Mouse (Mus musculus): ENCODE data around the gene Gabarap.
A peak's percentile ranks its signal among the peaks of the same experiment; 100 is the strongest.

Gabarap gene

GRCm38 (mm10) chr11:70021264-70022132 is 30.6 kb downstream of the Gabarap start:
- peak; percentile 98 for DNase-seq (ENCODE audit: low spot score)

- no peak for DNase-seq (ENCODE audit: low spot score)
Measured at GRCm38 (mm10) chr11:70023481-70024150, 32.7 kb downstream of the Gabarap start.

GRCm38 (mm10) chr11:70024151-70024514 is 33.2 kb downstream of the Gabarap start:
- no peak for DNase-seq (ENCODE audit: low spot score)

- no peak for DNase-seq (ENCODE audit: low spot score)
Measured at GRCm38 (mm10) chr11:70026689-70027088, 35.7 kb downstream of the Gabarap start.

GRCm38 (mm10) chr11:70027397-70027796 is 36.5 kb downstream of the Gabarap start:
- DNase-seq (ENCODE audit: low spot score), result no peak

GRCm38 (mm10) chr11:70028401-70029129 is 37.6 kb downstream of the Gabarap start:
- no peak for DNase-seq (ENCODE audit: low spot score)

- DNase-seq (ENCODE audit: low spot score), result no peak
Measured at GRCm38 (mm10) chr11:70029130-70029801, 38.3 kb downstream of the Gabarap start.

- no peak for DNase-seq (ENCODE audit: low spot score)
Measured at GRCm38 (mm10) chr11:70029829-70030550, 39.0 kb downstream of the Gabarap start.

- no peak for DNase-seq (ENCODE audit: low spot score)
Measured at GRCm38 (mm10) chr11:70030651-70031320, 39.8 kb downstream of the Gabarap start.

GRCm38 (mm10) chr11:70031321-70031670 is 40.4 kb downstream of the Gabarap start:
- DNase-seq (ENCODE audit: low spot score), result no peak

- no peak for DNase-seq (ENCODE audit: low spot score)
Measured at GRCm38 (mm10) chr11:70038174-70038573, 47.2 kb downstream of the Gabarap start.

- no peak for DNase-seq (ENCODE audit: low spot score)
Measured at GRCm38 (mm10) chr11:70039631-70040030, 48.7 kb downstream of the Gabarap start.

GRCm38 (mm10) chr11:70040184-70040583 is 49.2 kb downstream of the Gabarap start:
- DNase-seq (ENCODE audit: low spot score), result no peak

- no peak for DNase-seq (ENCODE audit: low spot score)
Measured at GRCm38 (mm10) chr11:70042309-70043085, 51.6 kb downstream of the Gabarap start.

- DNase-seq (ENCODE audit: low spot score), result no peak
Measured at GRCm38 (mm10) chr11:70043665-70044064, 52.7 kb downstream of the Gabarap start.

Data from layer of hippocampus, adult 9-10 months (tissue).